Mouse (Mus musculus) lung, postnatal 0 days (tissue): ENCODE results near the gene Scube3. TPM values are rescaled to one million over a fixed set of nuclear protein-coding genes. Genes with fewer than 3 reads are reported as not detected.
"Not testable (repeated sequence)": the region's sequence is repeated elsewhere in the genome, so short reads cannot be mapped to it uniquely, and the experiment has no call there.

Experiments
- ATAC-seq: fragments of 200-750 bp; cut with Nextera tagmentation; 2 replicates; pipeline ENCODE4 v1.8.0; 2017; ENCODE audit warnings: moderate library complexity
- DNase-seq: peaks from one replicate; pipeline ENCODE4 v3.0.0-alpha.2; 2016; ENCODE audit warnings: low spot score
- H3K27ac ChIP-seq: fragments of 300-500 bp; sonication (generic); 2 replicates; pipeline ENCODE4 v1.5.1; 2014; ENCODE audit warnings: antibody characterized with exemption, mild to moderate bottlenecking, low read length, mixed read lengths
- H3K27me3 ChIP-seq: fragments of 300-500 bp; sonication (generic); replicated peaks from 2 replicates; pipeline ENCODE4 v1.6.1; 2014; ENCODE audit warnings: low read length, mixed read lengths; ENCODE audit not compliant: insufficient read depth
- H3K36me3 ChIP-seq: fragments of 300-500 bp; sonication (generic); 2 replicates; pipeline ENCODE4 v1.6.1; 2014; ENCODE audit warnings: low read length, mixed read lengths; ENCODE audit not compliant: insufficient read depth
- H3K4me1 ChIP-seq: fragments of 300-500 bp; sonication (generic); 2 replicates; pipeline ENCODE4 v1.6.1; 2014; ENCODE audit warnings: antibody characterized with exemption, low read depth, low read length, mixed read lengths; ENCODE audit not compliant: insufficient read depth
- H3K4me2 ChIP-seq: fragments of 300-500 bp; sonication (generic); replicated peaks from 2 replicates; pipeline ENCODE4 v1.6.1; 2014; ENCODE audit warnings: low read depth, mild to moderate bottlenecking, low read length, moderate library complexity, mixed read lengths
- H3K4me3 ChIP-seq: fragments of 300-500 bp; sonication (generic); 2 replicates; pipeline ENCODE4 v1.5.1; 2014; ENCODE audit warnings: low read depth, low read length
- H3K9ac ChIP-seq: fragments of 300-500 bp; sonication (generic); replicated peaks from 2 replicates; pipeline ENCODE4 v1.6.1; 2014; ENCODE audit warnings: low read depth, mild to moderate bottlenecking
- H3K9me3 ChIP-seq: fragments of 300-500 bp; sonication (generic); 2 replicates; pipeline ENCODE4 v1.6.1; 2016; ENCODE audit warnings: low read length, mixed read lengths
- CTCF ChIP-seq: IDR thresholded peaks from 2 replicates; pipeline ENCODE4 v1.5.1; 2016; ENCODE audit warnings: antibody characterized with exemption, mild to moderate bottlenecking
- EP300 ChIP-seq: IDR thresholded peaks from 2 replicates; pipeline ENCODE4 v1.6.1; 2016; ENCODE audit warnings: antibody characterized with exemption, mild to moderate bottlenecking, control low read depth
- WGBS: fragments of 180-500 bp; shearing (Covaris S2); extraction: QIAGEN DNeasy Blood & Tissue Kit; methylation state at CpG from one replicate; pipeline ENCODE4 v1.1.7; 2014; 5-methylcytosine and 5-hydroxymethylcytosine counted together
- polyA plus RNA-seq: library from polyadenylated mRNA; unstranded; fragments of >200 nt; fragmentation: Nextera tagmentation; extraction: Ambion mirVana; gene quantifications from 2 replicates; pipeline ENCODE4 v1.2.1, GENCODE M21; 2015

Gene Scube3
- polyA plus RNA-seq, 1 experiment from 2014 or later: 0.30 TPM

DNA sequence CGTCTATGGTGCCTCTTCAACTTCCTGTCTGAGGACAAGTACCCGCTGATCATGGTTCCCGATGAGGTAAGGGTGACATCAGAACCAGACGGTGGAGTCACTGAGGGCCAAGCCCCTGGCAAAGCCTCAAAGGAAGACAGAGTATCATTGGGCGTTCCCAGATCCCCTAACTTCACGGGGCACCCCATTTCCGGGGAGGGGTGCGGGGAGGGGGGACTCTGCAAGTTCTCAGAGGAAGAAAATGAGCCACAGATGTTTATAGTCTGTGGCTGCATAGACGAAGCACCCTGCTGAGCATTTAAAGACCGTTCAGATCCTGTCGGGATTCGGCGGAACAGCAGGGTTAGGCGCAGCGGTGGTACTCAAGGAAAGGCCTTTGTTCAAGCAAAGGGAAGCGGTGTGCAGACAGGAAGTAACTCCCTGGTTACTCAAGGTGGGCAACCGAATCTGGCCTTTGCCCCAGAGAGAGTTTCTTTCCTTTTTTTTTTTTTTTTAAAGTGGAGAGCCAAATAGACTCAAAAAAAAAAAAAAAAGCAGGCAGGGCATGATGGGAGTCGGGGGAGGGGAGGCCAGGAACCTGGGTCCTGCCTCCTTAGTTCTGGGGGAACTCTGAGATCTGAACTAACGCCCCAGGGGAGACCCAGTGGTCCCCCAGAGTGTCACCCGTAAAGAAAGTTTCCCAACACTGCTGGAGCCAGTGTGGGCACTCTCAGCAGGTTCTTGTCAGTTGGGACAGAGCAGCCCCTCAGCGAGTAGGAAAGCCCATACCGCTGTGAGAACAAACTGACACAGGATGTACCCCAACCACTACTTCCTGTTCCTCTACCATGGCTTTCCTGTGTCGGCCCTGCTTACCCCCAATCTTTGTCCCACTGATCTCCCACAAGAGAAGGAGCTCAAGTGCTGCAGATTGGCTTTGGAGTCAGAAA is 76.0 kb downstream of the Scube3 start:
- no peak overlapping the region for H3K4me3 ChIP-seq
- no peak overlapping the region for H3K9ac ChIP-seq
- no peaks in the 10 kb centered on the region for H3K36me3 ChIP-seq
- TF ChIP-seq CTCF (no peak), EP300 (peak; percentile 64; the same call in 1 of the 2 replicates)
- peak; percentile 88 for ATAC-seq
- peak; percentile 80 for DNase-seq
- H3K4me1 ChIP-seq: 0 out of 2 replicates have a peak, but pooled peaks cover 3% of the 10 kb centered on the region
- peak overlapping the region; percentile 3; the same call in 1 of the 2 replicates for H3K4me2 ChIP-seq
- peak overlapping the region; percentile 72 for H3K27ac ChIP-seq
- no peaks in the 10 kb centered on the region for H3K27me3 ChIP-seq
- 19% methylated on average over 23 of the region's 23 CpGs for WGBS
- H3K9me3 ChIP-seq: no peaks in the 10 kb centered on the region

DNA sequence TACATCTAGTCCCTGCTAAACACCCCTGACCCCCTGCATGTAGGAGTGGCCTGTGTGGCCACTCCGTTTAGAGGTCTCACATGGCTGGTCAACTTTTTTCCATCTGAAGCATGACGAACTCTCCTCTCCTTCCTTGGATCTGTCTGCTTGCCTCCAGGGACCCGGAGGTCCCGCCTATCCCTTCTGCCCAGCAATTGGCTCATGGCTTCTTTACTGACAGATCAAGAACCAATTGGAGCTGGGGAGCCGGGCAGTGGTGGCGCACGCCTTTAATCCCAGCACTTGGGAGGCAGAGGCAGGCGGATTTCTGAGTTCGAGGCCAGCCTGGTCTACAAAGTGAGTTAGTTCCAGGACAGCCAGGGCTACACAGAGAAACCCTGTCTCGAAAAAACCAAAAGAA is 80.5 kb downstream of the Scube3 start:
- ATAC-seq, DNase-seq, H3K27me3 ChIP-seq, H3K9me3 ChIP-seq, H3K4me3 ChIP-seq, H3K9ac ChIP-seq, H3K4me2 ChIP-seq, H3K36me3 ChIP-seq, H3K27ac ChIP-seq: not testable (repeated sequence)
- WGBS: 91% methylated on average over 9 of the region's 10 CpGs
- H3K4me1 ChIP-seq: peaks cover 14% of the 10 kb centered on the region; the same call in 1 of the 2 replicates

DNA sequence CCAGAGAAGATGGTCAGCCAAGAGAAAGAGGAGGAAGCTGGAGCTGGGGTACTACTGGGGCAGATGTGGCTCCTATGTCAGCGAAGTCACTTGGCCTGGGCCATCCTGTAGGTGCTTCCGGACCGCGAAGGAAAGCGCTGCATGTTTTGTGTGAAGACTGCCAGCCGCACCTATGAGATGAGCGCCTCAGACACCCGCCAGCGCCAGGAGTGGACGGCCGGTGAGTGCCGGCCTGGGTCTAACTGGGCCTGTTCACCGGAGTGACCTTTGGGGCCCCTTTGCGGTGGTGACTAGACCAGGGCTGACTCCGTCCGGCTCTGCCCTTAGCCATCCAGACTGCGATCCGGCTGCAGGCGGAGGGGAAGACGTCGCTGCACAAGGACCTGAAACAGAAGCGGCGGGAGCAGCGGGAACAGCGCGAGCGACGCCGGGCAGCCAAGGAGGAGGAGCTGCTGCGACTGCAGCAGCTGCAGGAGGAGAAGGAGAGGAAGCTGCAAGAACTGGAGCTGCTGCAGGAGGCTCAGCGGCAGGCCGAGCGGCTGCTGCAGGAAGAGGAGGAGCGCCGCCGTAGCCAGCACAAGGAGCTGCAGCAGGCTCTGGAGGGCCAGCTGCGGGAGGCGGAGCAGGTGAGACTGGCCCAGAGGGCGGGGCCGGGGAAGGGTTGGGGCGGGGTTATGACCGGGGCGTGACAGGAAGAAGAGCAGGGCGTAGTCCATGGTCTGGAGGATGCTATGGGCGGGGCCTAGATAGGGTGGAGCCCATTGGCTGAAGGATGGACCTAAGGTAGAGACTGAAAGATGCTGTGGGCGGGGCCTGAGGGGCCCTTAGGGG is 81.8 kb downstream of the Scube3 start:
- peak; percentile 96 for DNase-seq
- Histone ChIP-seq H3K4me1 (peaks cover 10% of the 10 kb centered on the region; the same call in 1 of the 2 replicates), H3K27me3 (no peaks in the 10 kb centered on the region), H3K9me3 (no peaks in the 10 kb centered on the region), H3K27ac (no peak overlapping the region; the same call in 1 of the 2 replicates), H3K9ac (no peak overlapping the region; the same call in 1 of the 2 replicates), H3K4me2 (peak overlapping the region; percentile 85), H3K36me3 (no peaks in the 10 kb centered on the region), H3K4me3 (peak overlapping the region; percentile 42)
- no peak for TF ChIP-seq EP300
- peak; percentile 49; the same call in 1 of the 2 replicates for TF ChIP-seq CTCF
- WGBS: 1% methylated on average over 46 of the region's 46 CpGs
- ATAC-seq: peak; percentile 94

Other genes with a start within 250 kb of the Scube3 start
- 25.4 and 25.5 TPM in 2 replicates for gene Anks1, start 232.8 kb upstream of the Scube3 start, polyA plus RNA-seq
- 40.1 and 42.1 TPM in 2 replicates for gene Taf11, start 232.3 kb upstream of the Scube3 start, polyA plus RNA-seq
- gene Tcp11, start 61.5 kb upstream of the Scube3 start, polyA plus RNA-seq: 6.0 and 7.1 TPM in 2 replicates
- 18.7 and 20.2 TPM in 2 replicates for gene Zfp523, start 35.0 kb downstream of the Scube3 start, polyA plus RNA-seq
- gene Def6, start 65.6 kb downstream of the Scube3 start, polyA plus RNA-seq: 5.8 and 6.2 TPM in 2 replicates
- 2.4 and 3.0 TPM in 2 replicates for gene Ppard, start 90.6 kb downstream of the Scube3 start, polyA plus RNA-seq
- 21.8 and 24.3 TPM in 2 replicates for gene Fance, start 171.4 kb downstream of the Scube3 start, polyA plus RNA-seq
- gene Rpl10a, start 186.3 kb downstream of the Scube3 start, polyA plus RNA-seq: 446 and 458 TPM in 2 replicates
- gene Tead3, start 208.7 kb downstream of the Scube3 start, polyA plus RNA-seq: 9.7 and 11.4 TPM in 2 replicates
- gene Tulp1, start 223.1 kb downstream of the Scube3 start, polyA plus RNA-seq: 18.1 and 22.7 TPM in 2 replicates